Mouse (Mus musculus) heart, embryonic 15.5 days (tissue): ENCODE results near the gene Cadps2. TPM values are rescaled to one million over a fixed set of nuclear protein-coding genes. Genes with fewer than 3 reads are reported as not detected.

ENCODE experiments used
- ATAC-seq: fragments of 200-750 bp; cut with Nextera tagmentation; replicated peaks from 2 replicates; pipeline ENCODE4 v1.8.0; 2017; ENCODE audit warnings: low read depth, moderate TSS enrichment; ENCODE audit not compliant: insufficient number of reproducible peaks, insufficient read depth, low FRiP score
- H3K27ac ChIP-seq: fragments of 300-500 bp; sonication (generic); 2 replicates; pipeline ENCODE4 v1.5.1; 2015; ENCODE audit warnings: mild to moderate bottlenecking, inconsistent platforms
- H3K27me3 ChIP-seq: fragments of 300-500 bp; sonication (generic); 2 replicates; pipeline ENCODE4 v1.6.1; 2015; ENCODE audit warnings: inconsistent platforms
- H3K36me3 ChIP-seq: fragments of 300-500 bp; sonication (generic); 2 replicates; pipeline ENCODE4 v1.6.1; 2015; ENCODE audit warnings: mild to moderate bottlenecking, inconsistent platforms
- H3K4me1 ChIP-seq: fragments of 300-500 bp; sonication (generic); replicated peaks from 2 replicates; pipeline ENCODE4 v1.6.1; 2015; ENCODE audit warnings: inconsistent platforms
- H3K4me2 ChIP-seq: fragments of 300-500 bp; sonication (generic); 2 replicates; pipeline ENCODE4 v1.6.1; 2015; ENCODE audit warnings: inconsistent platforms, mild to moderate bottlenecking, moderate library complexity
- H3K4me3 ChIP-seq: fragments of 300-500 bp; sonication (generic); 2 replicates; pipeline ENCODE4 v1.5.1; 2015; ENCODE audit warnings: mild to moderate bottlenecking, inconsistent platforms
- H3K9ac ChIP-seq: fragments of 300-500 bp; sonication (generic); 2 replicates; pipeline ENCODE4 v1.6.1; 2015; ENCODE audit warnings: mild to moderate bottlenecking, inconsistent platforms
- H3K9me3 ChIP-seq: fragments of 300-500 bp; sonication (generic); replicated peaks from 2 replicates; pipeline ENCODE4 v1.6.1; 2016; ENCODE audit warnings: inconsistent platforms
- WGBS: fragments of 180-500 bp; shearing (Covaris S2); methylation state at CpG from one replicate; pipeline ENCODE4 v1.1.7; 2015; ENCODE audit warnings: mixed read lengths; 5-methylcytosine and 5-hydroxymethylcytosine counted together
- polyA plus RNA-seq: library from polyadenylated mRNA; unstranded; fragments of >200 nt; fragmentation: Nextera tagmentation; extraction: Ambion mirVana; gene quantifications from 2 replicates; pipeline ENCODE4 v1.2.1, GENCODE M21; 2015

The Cadps2 gene
- polyA plus RNA-seq, 1 experiment from 2014 or later: 1.3 TPM

DNA sequence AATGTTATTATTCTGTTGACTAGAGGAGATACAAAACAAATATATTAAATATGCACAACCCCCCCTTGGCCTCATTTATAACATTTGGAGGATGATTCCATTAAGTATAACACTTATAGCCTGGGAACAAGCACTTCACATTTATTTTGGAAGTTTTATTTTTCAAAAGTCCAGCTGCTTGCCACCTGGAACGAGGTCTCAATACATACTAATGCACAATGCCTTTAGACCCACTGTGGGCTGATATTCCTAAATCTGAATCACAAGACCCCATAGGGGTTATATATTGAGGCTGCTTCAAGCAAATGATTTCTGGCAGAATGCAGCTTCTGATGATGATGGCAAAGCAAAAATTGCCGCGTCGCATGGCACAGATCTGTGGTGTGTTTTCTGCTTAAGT, 565.7 kb downstream of the Cadps2 start:
- no peak for ATAC-seq
- 78% methylated on average over 4 of the region's 4 CpGs for WGBS
- no peaks in the 10 kb centered on the region for H3K4me1 ChIP-seq
- H3K27me3 ChIP-seq: peaks cover 25% of the 10 kb centered on the region
- H3K9me3 ChIP-seq: no peaks in the 10 kb centered on the region
- no peak overlapping the region for H3K4me2 ChIP-seq
- H3K27ac ChIP-seq: no peak overlapping the region
- no peak overlapping the region for H3K4me3 ChIP-seq
- H3K36me3 ChIP-seq: no peaks in the 10 kb centered on the region
- H3K9ac ChIP-seq: no peak overlapping the region

DNA sequence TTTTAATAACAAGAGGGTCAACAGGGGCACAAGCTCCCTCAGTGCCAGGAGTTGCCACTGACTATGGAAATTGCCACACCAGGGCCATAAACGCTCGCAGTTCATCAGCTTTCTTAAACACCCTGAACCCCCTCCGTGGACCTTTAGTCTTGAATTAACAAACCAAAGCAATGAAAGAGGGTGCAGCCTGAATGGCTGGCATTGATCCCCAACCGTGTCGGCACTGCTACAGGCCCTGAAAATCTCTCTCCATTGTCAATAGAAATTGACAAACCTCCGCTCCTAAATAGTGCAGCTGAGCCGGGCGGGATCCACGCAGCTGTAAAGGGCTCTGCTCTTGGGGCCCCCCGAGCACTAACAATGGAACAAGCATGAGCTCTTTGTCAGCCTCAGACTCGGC, 566.2 kb downstream of the Cadps2 start:
- Histone ChIP-seq H3K9me3 (no peaks in the 10 kb centered on the region), H3K36me3 (no peaks in the 10 kb centered on the region), H3K27ac (no peak overlapping the region), H3K4me3 (no peak overlapping the region), H3K27me3 (peaks cover 25% of the 10 kb centered on the region), H3K4me2 (no peak overlapping the region), H3K9ac (no peak overlapping the region), H3K4me1 (no peaks in the 10 kb centered on the region)
- WGBS: 10% methylated on average over 11 of the region's 11 CpGs
- no peak for ATAC-seq

DNA sequence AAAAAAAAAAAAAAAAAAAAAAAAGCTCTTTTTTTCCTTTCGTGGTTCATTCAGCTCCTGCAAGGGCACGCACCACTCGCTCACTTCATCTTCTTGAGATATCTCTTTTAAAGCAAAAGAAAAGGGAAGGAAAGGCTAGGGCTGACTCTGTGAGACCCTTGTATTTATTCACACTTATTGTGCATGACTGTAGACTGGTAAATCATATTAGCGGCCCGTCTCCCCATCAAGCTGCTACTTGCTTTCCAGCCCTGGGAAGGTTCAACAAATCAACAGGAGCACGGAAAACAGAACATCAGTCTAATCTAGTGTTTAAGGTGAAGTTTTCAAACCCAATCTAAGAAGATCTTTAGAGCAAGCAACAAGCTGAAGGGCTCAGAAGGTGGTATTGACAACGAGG, 566.7 kb downstream of the Cadps2 start:
- Histone ChIP-seq H3K27ac (no peak overlapping the region), H3K27me3 (peaks cover 25% of the 10 kb centered on the region), H3K4me3 (no peak overlapping the region), H3K4me1 (no peaks in the 10 kb centered on the region), H3K36me3 (no peaks in the 10 kb centered on the region), H3K9me3 (no peaks in the 10 kb centered on the region), H3K4me2 (no peak overlapping the region), H3K9ac (no peak overlapping the region)
- ATAC-seq: no peak
- 28% methylated on average over 7 of the region's 7 CpGs for WGBS

DNA sequence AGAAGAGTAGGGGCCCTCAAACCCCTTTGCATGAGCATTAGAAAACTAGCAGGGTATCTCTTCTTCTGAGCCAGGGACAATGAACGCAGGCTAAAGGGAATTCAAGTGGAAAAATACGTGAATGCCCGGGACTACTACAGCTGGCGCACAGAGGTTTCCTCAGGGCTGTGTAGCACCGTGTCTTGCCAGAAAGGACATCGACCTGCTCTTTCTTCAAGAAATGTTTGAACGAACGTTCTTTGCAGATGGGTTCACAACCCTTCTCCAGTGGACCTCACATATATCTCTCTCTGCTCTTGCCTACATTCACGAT, 578.5 kb downstream of the Cadps2 start:
- no peak overlapping the region for H3K27ac ChIP-seq
- H3K4me1 ChIP-seq: 0 out of 2 replicates have a peak, but pooled peaks cover 6% of the 10 kb centered on the region
- WGBS: 3% methylated on average over 9 of the region's 9 CpGs
- H3K4me2 ChIP-seq: peak overlapping the region; percentile 14; the same call in 1 of the 2 replicates
- H3K9ac ChIP-seq: no peak overlapping the region
- no peaks in the 10 kb centered on the region for H3K9me3 ChIP-seq
- H3K4me3 ChIP-seq: no peak overlapping the region
- ATAC-seq: no peak
- H3K27me3 ChIP-seq: peaks cover 83% of the 10 kb centered on the region
- H3K36me3 ChIP-seq: no peaks in the 10 kb centered on the region

DNA sequence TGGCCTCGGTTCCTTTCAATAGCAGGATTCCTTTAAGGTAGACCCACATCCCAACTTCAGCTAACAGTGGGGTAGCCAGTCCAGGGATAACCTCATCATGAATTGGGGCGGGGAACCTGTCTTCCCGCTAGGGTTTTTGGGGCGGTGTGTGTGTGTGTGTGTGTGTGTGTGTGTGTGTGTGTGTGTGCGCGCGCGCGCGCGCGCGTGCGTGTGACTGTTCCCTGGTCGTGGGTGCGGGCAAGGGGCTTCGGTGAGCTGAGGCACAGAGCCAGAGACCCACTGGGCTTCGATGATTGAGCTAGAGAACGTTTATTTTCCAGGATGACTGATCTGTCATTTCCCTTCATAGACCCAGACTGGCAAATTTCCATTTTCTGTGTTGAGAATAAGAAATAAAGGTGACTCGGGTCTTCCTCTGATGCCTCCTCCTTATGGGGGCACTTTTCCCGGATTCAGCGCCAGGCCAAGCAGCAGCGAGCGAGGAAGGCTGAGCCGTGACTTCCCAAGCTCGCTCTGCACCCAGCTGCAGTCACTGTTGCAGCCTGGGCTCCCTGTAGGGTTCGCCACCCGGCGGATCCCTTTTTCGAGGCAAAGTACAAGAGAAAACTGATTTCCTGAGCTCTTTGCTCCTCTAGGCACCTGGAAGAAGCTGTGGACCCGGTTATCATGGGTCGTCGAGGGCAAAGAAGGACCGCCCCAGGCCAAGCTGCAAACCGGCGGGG, 579.0 kb downstream of the Cadps2 start:
- H3K4me3 ChIP-seq: 0 out of 2 replicates have a peak overlapping the region, but pooled peaks have one; percentile 2
- 7% methylated on average over 36 of the region's 36 CpGs for WGBS

DNA sequence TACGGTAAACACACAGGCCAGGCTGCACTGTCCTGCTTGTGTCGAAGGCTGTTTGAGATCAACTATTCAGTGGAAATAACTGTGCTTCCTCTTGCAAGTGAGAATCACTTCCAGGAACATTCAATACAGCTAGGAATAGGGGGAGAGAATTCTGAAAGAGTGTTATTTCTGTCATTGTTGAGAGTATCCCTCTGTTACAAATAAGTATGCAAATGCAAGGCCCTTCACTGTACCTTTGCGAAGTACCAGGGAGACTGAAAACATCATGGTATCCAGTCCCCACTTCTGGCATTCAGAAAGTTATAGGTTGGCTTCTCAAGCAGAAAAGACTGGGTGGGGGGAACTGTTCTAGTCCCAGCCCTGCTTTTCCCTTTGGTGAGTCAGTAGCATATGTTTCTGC, 581.2 kb downstream of the Cadps2 start:
- no peak for ATAC-seq
- H3K27ac ChIP-seq: no peak overlapping the region
- 22% methylated on average over 3 of the region's 3 CpGs for WGBS
- no peaks in the 10 kb centered on the region for H3K36me3 ChIP-seq
- H3K9ac ChIP-seq: no peak overlapping the region
- peaks cover 95% of the 10 kb centered on the region for H3K27me3 ChIP-seq
- H3K4me1 ChIP-seq: 0 out of 2 replicates have a peak, but pooled peaks cover 9% of the 10 kb centered on the region
- no peak overlapping the region for H3K4me3 ChIP-seq
- no peak overlapping the region for H3K4me2 ChIP-seq
- no peaks in the 10 kb centered on the region for H3K9me3 ChIP-seq

More for the DNA sequence above, 579.0 kb downstream of the Cadps2 start:
- peak overlapping the region; percentile 14; the same call in 1 of the 2 replicates for H3K4me2 ChIP-seq
- 0 out of 2 replicates have a peak, but pooled peaks cover 6% of the 10 kb centered on the region for H3K4me1 ChIP-seq
- H3K9ac ChIP-seq: no peak overlapping the region
- no peaks in the 10 kb centered on the region for H3K36me3 ChIP-seq
- H3K27me3 ChIP-seq: peaks cover 86% of the 10 kb centered on the region
- no peak for ATAC-seq
- H3K9me3 ChIP-seq: no peaks in the 10 kb centered on the region
- H3K27ac ChIP-seq: no peak overlapping the region

DNA sequence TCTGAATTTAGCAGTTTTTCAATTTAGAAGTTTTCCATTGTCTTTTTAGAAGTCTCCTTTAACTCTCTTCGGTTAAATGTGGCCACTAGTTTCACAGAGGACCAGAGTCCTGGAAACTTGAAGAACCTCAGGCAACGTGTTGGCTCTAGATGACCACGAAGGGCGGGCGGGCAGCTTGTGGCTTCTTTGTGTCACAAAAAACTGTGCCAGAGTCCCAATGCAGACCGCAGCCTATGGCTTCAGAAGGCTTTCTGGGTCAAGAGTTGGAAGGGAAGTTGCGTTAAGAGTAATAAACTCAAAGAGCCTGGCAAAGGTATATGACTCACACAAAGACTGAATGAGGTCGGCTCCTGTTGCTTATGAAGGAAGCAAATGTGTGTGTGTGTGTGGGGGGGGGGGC, 584.1 kb downstream of the Cadps2 start:
- H3K4me2 ChIP-seq: no peak overlapping the region

DNA sequence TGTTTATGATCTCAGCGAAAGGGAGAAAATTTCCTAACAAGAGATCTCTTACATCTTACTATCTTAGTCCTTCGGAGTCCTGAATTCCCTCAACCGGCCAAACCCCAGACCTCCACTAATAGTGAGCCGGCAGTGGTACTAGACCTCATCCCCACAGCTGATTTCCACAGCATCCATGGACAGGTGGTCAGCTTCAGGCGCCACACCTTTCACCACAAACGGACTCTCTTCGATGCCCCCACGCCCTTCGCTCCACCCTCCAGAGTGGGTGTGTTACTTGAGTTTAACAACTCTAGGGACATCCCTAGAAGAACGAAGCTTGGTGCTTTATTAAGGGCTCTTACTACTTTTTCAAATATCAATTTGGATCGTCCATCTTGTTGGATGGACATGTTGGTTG, 584.6 kb downstream of the Cadps2 start:
- Histone ChIP-seq H3K9ac (no peak overlapping the region), H3K4me2 (no peak overlapping the region), H3K4me1 (peaks cover 7% of the 10 kb centered on the region), H3K9me3 (no peaks in the 10 kb centered on the region), H3K36me3 (no peaks in the 10 kb centered on the region), H3K27ac (no peak overlapping the region), H3K4me3 (no peak overlapping the region), H3K27me3 (peaks cover 94% of the 10 kb centered on the region)
- 3% methylated on average over 11 of the region's 11 CpGs for WGBS
- ATAC-seq: no peak

More for the DNA sequence above, 584.1 kb downstream of the Cadps2 start:
- Histone ChIP-seq H3K4me1 (0 out of 2 replicates have a peak, but pooled peaks cover 6% of the 10 kb centered on the region), H3K27ac (no peak overlapping the region), H3K36me3 (no peaks in the 10 kb centered on the region), H3K9me3 (no peaks in the 10 kb centered on the region), H3K27me3 (peaks cover 94% of the 10 kb centered on the region), H3K9ac (no peak overlapping the region), H3K4me3 (no peak overlapping the region)
- no peak for ATAC-seq
- WGBS: 3% methylated on average over 8 of the region's 8 CpGs

DNA sequence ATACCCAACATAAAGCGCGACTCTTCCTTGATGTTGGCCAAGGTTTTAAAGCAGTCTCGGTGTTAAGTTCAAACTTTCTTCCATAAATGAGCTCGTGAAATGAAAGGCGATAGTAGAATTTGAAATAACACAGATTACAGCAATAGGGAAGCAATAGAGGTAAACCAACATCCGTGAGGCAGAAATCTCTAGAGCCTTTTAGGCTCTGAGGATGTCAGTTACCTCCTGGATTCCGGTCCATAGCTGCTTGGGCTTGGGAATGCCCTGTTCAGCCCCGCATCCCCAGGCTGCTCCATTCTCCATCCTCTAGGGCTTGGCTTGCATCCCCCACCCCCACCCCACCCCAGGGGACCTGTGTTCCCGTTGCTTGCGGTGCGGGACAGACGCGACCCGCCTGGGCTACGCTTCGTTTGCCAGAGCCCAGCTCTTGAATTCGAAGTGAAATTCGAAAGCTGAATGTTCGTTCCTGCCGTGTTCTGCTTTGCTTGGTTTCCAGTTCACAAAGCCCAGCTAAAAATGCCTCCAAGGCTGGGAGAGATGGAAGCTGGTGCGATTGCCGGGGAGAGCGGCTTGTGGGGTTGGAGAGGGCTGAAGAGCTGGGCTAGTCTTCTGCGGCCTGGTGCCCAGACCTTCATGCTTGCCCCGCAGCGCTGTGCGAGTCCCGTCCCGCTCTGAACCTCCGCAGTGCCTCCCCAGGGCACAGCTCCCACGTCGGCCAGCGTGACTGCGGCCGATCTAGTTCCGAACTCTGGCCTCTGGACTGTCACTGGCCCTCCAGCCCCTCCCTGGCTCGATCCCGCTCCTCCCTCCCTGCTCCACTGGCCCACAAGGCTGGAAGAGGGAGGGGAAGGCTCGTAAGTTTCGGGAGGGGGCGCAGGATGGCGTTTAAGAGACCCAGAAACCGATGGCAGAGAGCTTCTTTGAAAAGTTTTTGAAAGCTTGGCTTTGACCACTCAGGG, 585.6 kb downstream of the Cadps2 start:
- Histone ChIP-seq H3K4me3 (peak overlapping the region; percentile 15), H3K36me3 (no peaks in the 10 kb centered on the region), H3K4me2 (0 out of 2 replicates have a peak overlapping the region, but pooled peaks have one; percentile 11), H3K27me3 (peaks cover 94% of the 10 kb centered on the region), H3K9me3 (no peaks in the 10 kb centered on the region), H3K27ac (no peak overlapping the region), H3K4me1 (peaks cover 16% of the 10 kb centered on the region), H3K9ac (no peak overlapping the region)
- WGBS: 2% methylated on average over 43 of the region's 43 CpGs
- ATAC-seq: no peak

DNA sequence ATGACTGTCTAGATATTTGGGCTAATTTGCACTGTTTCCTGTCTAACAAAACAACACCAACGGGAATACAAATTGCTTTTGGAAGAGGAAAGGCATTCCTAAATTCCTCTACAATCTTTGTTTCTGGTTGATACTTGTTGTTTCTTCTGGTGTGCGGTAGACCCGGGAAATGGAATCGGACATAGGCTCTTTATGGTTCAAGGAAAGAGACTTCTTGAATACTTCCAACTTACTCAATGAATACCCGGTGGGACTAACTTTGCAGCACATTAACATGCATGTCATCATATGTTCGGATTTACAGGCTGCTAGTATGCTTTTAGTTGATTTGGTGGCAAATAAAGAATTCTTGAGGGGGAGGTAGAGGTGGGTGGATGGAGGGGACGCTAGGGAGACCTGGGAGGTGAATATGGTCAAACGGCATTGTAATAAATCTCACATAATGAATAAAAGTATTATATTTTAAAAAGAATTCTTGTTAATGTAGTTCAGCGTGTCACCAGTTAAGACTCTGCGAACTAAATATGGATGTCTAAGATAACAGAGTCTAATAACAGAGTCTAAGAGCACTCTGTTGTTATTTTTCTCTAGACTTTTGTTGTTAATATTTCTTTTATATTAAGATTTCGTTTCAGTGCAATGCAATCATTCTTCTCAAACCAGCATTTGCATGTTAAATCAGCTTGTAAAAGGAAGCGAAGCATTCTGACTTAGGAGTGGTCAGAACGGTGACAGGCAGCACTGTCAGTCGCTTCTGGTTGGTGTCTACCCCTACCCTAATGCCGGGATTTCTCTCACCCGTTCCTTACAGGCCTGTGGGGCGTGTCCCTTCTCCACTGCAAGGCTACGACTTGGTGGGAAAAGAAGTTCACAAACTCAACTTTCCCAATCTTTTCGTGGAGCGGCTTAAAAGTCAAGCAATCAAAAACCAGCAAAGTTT, 586.8 kb downstream of the Cadps2 start:
- ATAC-seq: no peak
- WGBS: 4% methylated on average over 20 of the region's 20 CpGs
- H3K36me3 ChIP-seq: no peaks in the 10 kb centered on the region

More for the DNA sequence above, 586.8 kb downstream of the Cadps2 start:
- Histone ChIP-seq H3K4me1 (peaks cover 27% of the 10 kb centered on the region), H3K9me3 (no peaks in the 10 kb centered on the region), H3K4me3 (no peak overlapping the region), H3K9ac (no peak overlapping the region), H3K4me2 (no peak overlapping the region), H3K27me3 (peaks cover 94% of the 10 kb centered on the region), H3K27ac (no peak overlapping the region)
